Mouse (Mus musculus) heart, adult 2 months (tissue): ENCODE results near the gene Ptprd. TPM values are rescaled to one million over a fixed set of nuclear protein-coding genes. Genes with fewer than 3 reads are reported as not detected.

ENCODE experiments used
- DNase-seq, 2 experiments: peaks; one replicate each; pipeline ENCODE4 v3.0.0; 2021
- H3K27ac ChIP-seq: fragments of 200-600 bp; 2 replicates; pipeline ENCODE4 v1.8.1; 2022
- H3K27me3 ChIP-seq: fragments of 200-500 bp; 2 replicates; pipeline ENCODE4 v1.6.1; 2012; ENCODE audit warnings: mild to moderate bottlenecking, low read length, inconsistent platforms, mixed read lengths; ENCODE audit not compliant: control insufficient read depth, insufficient read depth
- H3K36me3 ChIP-seq: fragments of 200-500 bp; 2 replicates; pipeline ENCODE4 v1.6.1; 2012; ENCODE audit warnings: low read length, inconsistent platforms; ENCODE audit not compliant: control insufficient read depth, insufficient read depth
- H3K4me1 ChIP-seq: fragments of 200-500 bp; 2 replicates; pipeline ENCODE4 v1.6.1; 2011; ENCODE audit warnings: low read length; ENCODE audit not compliant: control insufficient read depth, insufficient read depth
- H3K4me3 ChIP-seq: fragments of 200-600 bp; 2 replicates; pipeline ENCODE4 v1.8.1; 2022
- H3K79me2 ChIP-seq: fragments of 200-500 bp; replicated peaks from 2 replicates; pipeline ENCODE4 v1.6.1; 2012; ENCODE audit warnings: mild to moderate bottlenecking, inconsistent platforms, low read length, moderate library complexity, mixed read lengths; ENCODE audit not compliant: control insufficient read depth, insufficient read depth
- H3K9ac ChIP-seq: fragments of 200-500 bp; 2 replicates; pipeline ENCODE4 v1.6.1; 2012; ENCODE audit warnings: low read depth, mild to moderate bottlenecking, control low read depth, inconsistent platforms, low read length, mixed read lengths
- CTCF ChIP-seq: fragments of 200-600 bp; IDR thresholded peaks from 2 replicates; pipeline ENCODE4 v1.8.1; 2022; ENCODE audit warnings: antibody characterized with exemption, mild to moderate bottlenecking, moderate library complexity
- EP300 ChIP-seq: fragments of 200-500 bp; IDR thresholded peaks from 2 replicates; pipeline ENCODE4 v1.6.1; 2011; ENCODE audit warnings: low read depth, low read length, control low read depth; ENCODE audit not compliant: insufficient read depth
- POLR2A ChIP-seq: fragments of 200-500 bp; IDR thresholded peaks from 2 replicates; pipeline ENCODE4 v1.6.1; 2011; ENCODE audit warnings: mild to moderate bottlenecking, low read depth, low read length, control low read depth; ENCODE audit not compliant: insufficient read depth
- WGBS: fragments of 180-500 bp; shearing (Covaris S2); methylation state at CpG from one replicate; pipeline ENCODE4 v1.1.7; 2018; 5-methylcytosine and 5-hydroxymethylcytosine counted together
- intact Hi-C: fragments of 180-260 bp; cut with DNase I; formaldehyde crosslinking; loops from one replicate; pipeline ENCODE4 v1.15.1; 2025
- polyA plus RNA-seq: library from polyadenylated mRNA; depleted of rRNA; stranded (reverse); fragments of >200 nt; gene quantifications from 2 replicates; pipeline ENCODE4 v1.2.3, GENCODE M21; 2012
- total RNA-seq, 2 experiments: library from RNA; stranded (reverse); gene quantifications; 2 replicates each; pipeline ENCODE4 v1.2.3; 2021

The Ptprd gene
- total and polyA plus RNA-seq, 3 experiments: 2.7 to 7.0 (median 5.3) TPM

GRCm38 (mm10) chr4:76652971-76653370 is 1558.8 kb downstream of the Ptprd start:
- H3K4me3 ChIP-seq: no peak overlapping the region
- no peak overlapping the region for H3K27ac ChIP-seq
- no peaks in the 10 kb centered on the region for H3K27me3 ChIP-seq
- H3K79me2 ChIP-seq: no peaks in the 10 kb centered on the region
- no peak overlapping the region for H3K9ac ChIP-seq
- H3K36me3 ChIP-seq: no peaks in the 10 kb centered on the region
- H3K4me1 ChIP-seq: no peaks in the 10 kb centered on the region
- intact Hi-C loops: no loop called here
- no peak for TF ChIP-seq CTCF
- no peak for TF ChIP-seq EP300
- no peak for TF ChIP-seq POLR2A
- 78% methylated on average over 2 of the region's 2 CpGs for WGBS
- no peak for DNase-seq

GRCm38 (mm10) chr4:76621740-76622139 is 1590.0 kb downstream of the Ptprd start:
- Histone ChIP-seq H3K4me1 (no peaks in the 10 kb centered on the region), H3K36me3 (no peaks in the 10 kb centered on the region), H3K27me3 (no peaks in the 10 kb centered on the region), H3K9ac (no peak overlapping the region), H3K27ac (no peak overlapping the region), H3K4me3 (no peak overlapping the region), H3K79me2 (no peaks in the 10 kb centered on the region)
- intact Hi-C loops: no loop called here
- TF ChIP-seq CTCF (no peak), POLR2A (no peak), EP300 (no peak)
- 68% methylated on average over 7 of the region's 7 CpGs for WGBS
- peak in 1 of 2 experiments; percentile 16 for DNase-seq

- Histone ChIP-seq H3K27me3 (no peaks in the 10 kb centered on the region), H3K4me3 (no peak overlapping the region), H3K79me2 (no peaks in the 10 kb centered on the region), H3K27ac (no peak overlapping the region), H3K36me3 (no peaks in the 10 kb centered on the region), H3K9ac (no peak overlapping the region), H3K4me1 (no peaks in the 10 kb centered on the region)
- TF ChIP-seq EP300 (no peak), POLR2A (no peak), CTCF (no peak)
- intact Hi-C loops: no loop called here
- 88% methylated on average over 6 of the region's 6 CpGs for WGBS
- no peak for DNase-seq
Measured at GRCm38 (mm10) chr4:76616614-76617013, 1595.1 kb downstream of the Ptprd start.

GRCm38 (mm10) chr4:76608246-76608645 is 1603.5 kb downstream of the Ptprd start:
- no peak overlapping the region for H3K4me3 ChIP-seq
- DNase-seq: no peak
- H3K36me3 ChIP-seq: no peaks in the 10 kb centered on the region
- no peaks in the 10 kb centered on the region for H3K4me1 ChIP-seq
- no peaks in the 10 kb centered on the region for H3K79me2 ChIP-seq
- H3K27ac ChIP-seq: no peak overlapping the region
- WGBS: 57% methylated on average over 7 of the region's 7 CpGs
- intact Hi-C loops: no loop called here
- TF ChIP-seq POLR2A (no peak), EP300 (no peak), CTCF (no peak)
- no peaks in the 10 kb centered on the region for H3K27me3 ChIP-seq
- H3K9ac ChIP-seq: no peak overlapping the region

- Histone ChIP-seq H3K27me3 (no peaks in the 10 kb centered on the region), H3K27ac (no peak overlapping the region), H3K9ac (no peak overlapping the region), H3K4me3 (no peak overlapping the region), H3K36me3 (no peaks in the 10 kb centered on the region), H3K79me2 (no peaks in the 10 kb centered on the region), H3K4me1 (no peaks in the 10 kb centered on the region)
- TF ChIP-seq EP300 (no peak), CTCF (no peak), POLR2A (no peak)
- intact Hi-C loops: no loop called here
- no peak for DNase-seq
- 37% methylated on average over 2 of the region's 2 CpGs for WGBS
Measured at GRCm38 (mm10) chr4:76606808-76607207, 1605.0 kb downstream of the Ptprd start.

- H3K27ac ChIP-seq: no peak overlapping the region
- TF ChIP-seq EP300 (no peak), POLR2A (no peak), CTCF (no peak)
- H3K9ac ChIP-seq: no peak overlapping the region
- no peaks in the 10 kb centered on the region for H3K79me2 ChIP-seq
- intact Hi-C loops: no loop called here
- WGBS: 67% methylated on average over 1 of the region's 1 CpGs
- no peaks in the 10 kb centered on the region for H3K4me1 ChIP-seq
- H3K4me3 ChIP-seq: no peak overlapping the region
- DNase-seq: no peak
- H3K36me3 ChIP-seq: no peaks in the 10 kb centered on the region
- no peaks in the 10 kb centered on the region for H3K27me3 ChIP-seq
Measured at GRCm38 (mm10) chr4:76590722-76591121, 1621.0 kb downstream of the Ptprd start.

- 74% methylated on average over 3 of the region's 3 CpGs for WGBS
Measured at GRCm38 (mm10) chr4:76583025-76583424, 1628.7 kb downstream of the Ptprd start.

More at GRCm38 (mm10) chr4:76583025-76583424, 1628.7 kb downstream of the Ptprd start:
- Histone ChIP-seq H3K27ac (no peak overlapping the region), H3K36me3 (no peaks in the 10 kb centered on the region), H3K27me3 (no peaks in the 10 kb centered on the region), H3K9ac (no peak overlapping the region), H3K79me2 (no peaks in the 10 kb centered on the region), H3K4me3 (no peak overlapping the region), H3K4me1 (no peaks in the 10 kb centered on the region)
- intact Hi-C loops: no loop called here
- no peak for TF ChIP-seq EP300
- TF ChIP-seq CTCF: no peak
- TF ChIP-seq POLR2A: no peak
- no peak for DNase-seq
